Mouse (Mus musculus): Measurements from ENCODE around the gene Grik2.
"Not testable (repeated sequence)": the region's sequence is repeated elsewhere in the genome, so short reads cannot be mapped to it uniquely, and the experiment has no call there.

Gene Grik2

GRCm38 (mm10) chr10:49652320-49652719 is 136.2 kb downstream of the Grik2 start:
- no peak for DNase-seq (ENCODE audit: low spot score in 2 of 2)

GRCm38 (mm10) chr10:49647116-49647515 is 141.4 kb downstream of the Grik2 start:
- DNase-seq (ENCODE audit: low spot score in 2 of 2) = no peak

GRCm38 (mm10) chr10:49639901-49640300 is 148.7 kb downstream of the Grik2 start:
- no peak for DNase-seq (ENCODE audit: low spot score in 2 of 2)

- no peak for DNase-seq (ENCODE audit: low spot score in 2 of 2)
Measured at GRCm38 (mm10) chr10:49623951-49624350, 164.6 kb downstream of the Grik2 start.

- DNase-seq (ENCODE audit: low spot score in 2 of 2) = no peak
Measured at GRCm38 (mm10) chr10:49597652-49598051, 190.9 kb downstream of the Grik2 start.

GRCm38 (mm10) chr10:49573514-49573913 is 215.1 kb downstream of the Grik2 start:
- DNase-seq (ENCODE audit: low spot score in 2 of 2) = no peak

GRCm38 (mm10) chr10:49559872-49560407 is 228.6 kb downstream of the Grik2 start:
- no peak for DNase-seq (ENCODE audit: low spot score in 2 of 2)

GRCm38 (mm10) chr10:49542249-49542648 is 246.3 kb downstream of the Grik2 start:
- no peak for DNase-seq (ENCODE audit: low spot score in 2 of 2)

- no peak for DNase-seq (ENCODE audit: low spot score in 2 of 2)
Measured at GRCm38 (mm10) chr10:49519752-49520151, 268.8 kb downstream of the Grik2 start.

GRCm38 (mm10) chr10:49500628-49501027 is 287.9 kb downstream of the Grik2 start:
- no peak for DNase-seq (ENCODE audit: low spot score in 2 of 2)

GRCm38 (mm10) chr10:49497302-49497701 is 291.3 kb downstream of the Grik2 start:
- DNase-seq (ENCODE audit: low spot score in 2 of 2) = no peak

- DNase-seq (ENCODE audit: low spot score in 2 of 2) = no peak
Measured at GRCm38 (mm10) chr10:49481439-49481838, 307.1 kb downstream of the Grik2 start.

- no peak for DNase-seq (ENCODE audit: low spot score in 2 of 2)
Measured at GRCm38 (mm10) chr10:49480085-49480749, 308.3 kb downstream of the Grik2 start.

- DNase-seq (ENCODE audit: low spot score in 2 of 2) = no peak
Measured at GRCm38 (mm10) chr10:49473613-49474012, 315.0 kb downstream of the Grik2 start.

- DNase-seq (ENCODE audit: low spot score in 2 of 2) = no peak
Measured at GRCm38 (mm10) chr10:49456791-49457190, 331.8 kb downstream of the Grik2 start.

GRCm38 (mm10) chr10:49453535-49453934 is 335.0 kb downstream of the Grik2 start:
- DNase-seq (ENCODE audit: low spot score in 2 of 2) = no peak

- no peak for DNase-seq (ENCODE audit: low spot score in 2 of 2)
Measured at GRCm38 (mm10) chr10:49441369-49441768, 347.2 kb downstream of the Grik2 start.

- DNase-seq (ENCODE audit: low spot score in 2 of 2) = no peak
Measured at GRCm38 (mm10) chr10:49437057-49437456, 351.5 kb downstream of the Grik2 start.

GRCm38 (mm10) chr10:49436301-49436700 is 352.3 kb downstream of the Grik2 start:
- no peak for DNase-seq (ENCODE audit: low spot score in 2 of 2)

- DNase-seq (ENCODE audit: low spot score in 2 of 2) = no peak
Measured at GRCm38 (mm10) chr10:49432825-49433224, 355.7 kb downstream of the Grik2 start.

- not testable (repeated sequence) for DNase-seq (ENCODE audit: low spot score in 2 of 2)
Measured at GRCm38 (mm10) chr10:49417206-49417605, 371.4 kb downstream of the Grik2 start.

- DNase-seq (ENCODE audit: low spot score in 2 of 2) = no peak
Measured at GRCm38 (mm10) chr10:49382996-49383395, 405.6 kb downstream of the Grik2 start.

- DNase-seq (ENCODE audit: low spot score in 2 of 2) = no peak
Measured at GRCm38 (mm10) chr10:49381852-49382251, 406.7 kb downstream of the Grik2 start.

GRCm38 (mm10) chr10:49368601-49369000 is 420.0 kb downstream of the Grik2 start:
- DNase-seq (ENCODE audit: low spot score in 2 of 2) = no peak

All from thymus, postnatal 10 days (tissue).